Mouse (Mus musculus): ENCODE results near the gene Cnot2. TPM values are rescaled to one million over a fixed set of nuclear protein-coding genes. Genes with fewer than 3 reads are reported as not detected.

The Cnot2 gene
- total and polyA plus RNA-seq, 2 experiments: 14.0 to 39.0 TPM

GRCm38 (mm10) chr10:116446040-116446439, 135.3 kb downstream of the Cnot2 start:
- no peak overlapping the region for H3K27ac ChIP-seq (replicated peaks; ENCODE audit: insufficient read depth, low read depth, low read length)
- H3K27me3 ChIP-seq (ENCODE audit: control insufficient read depth, insufficient read depth, low read length): no peaks in the 10 kb centered on the region
- H3K4me3 ChIP-seq (ENCODE audit: insufficient read depth, low read depth, low read length): no peak overlapping the region
- DNase-seq (ENCODE audit: extremely low read depth, low read depth, low spot score): no peak
- no peaks in the 10 kb centered on the region for H3K36me3 ChIP-seq (ENCODE audit: control insufficient read depth, insufficient read depth, low read length)
- WGBS: 89% methylated on average over 11 of the region's 12 CpGs
- no peaks in the 10 kb centered on the region for H3K4me1 ChIP-seq (ENCODE audit: control insufficient read depth, insufficient read depth, low read length)
- no peak overlapping the region for H3K9ac ChIP-seq (ENCODE audit: low read depth, low read length)
- H3K79me2 ChIP-seq (ENCODE audit: control insufficient read depth, insufficient read depth, low read length): no peaks in the 10 kb centered on the region
- TF ChIP-seq POLR2A (IDR thresholded peaks at IDR 0.05; ENCODE audit: extremely low read depth, insufficient read depth, low read length) (no peak), CTCF (IDR thresholded peaks at IDR 0.05; ENCODE audit: low read depth, low read length) (no peak)

GRCm38 (mm10) chr10:116444826-116445225, 136.5 kb downstream of the Cnot2 start:
- Histone ChIP-seq H3K4me1 (ENCODE audit: control insufficient read depth, insufficient read depth, low read length) (no peaks in the 10 kb centered on the region), H3K9ac (ENCODE audit: low read depth, low read length) (no peak overlapping the region), H3K79me2 (ENCODE audit: control insufficient read depth, insufficient read depth, low read length) (no peaks in the 10 kb centered on the region), H3K4me3 (ENCODE audit: insufficient read depth, low read depth, low read length) (no peak overlapping the region), H3K36me3 (ENCODE audit: control insufficient read depth, insufficient read depth, low read length) (no peaks in the 10 kb centered on the region), H3K27ac (replicated peaks; ENCODE audit: insufficient read depth, low read depth, low read length) (no peak overlapping the region), H3K27me3 (ENCODE audit: control insufficient read depth, insufficient read depth, low read length) (no peaks in the 10 kb centered on the region)
- TF ChIP-seq CTCF (IDR thresholded peaks at IDR 0.05; ENCODE audit: low read depth, low read length) (no peak), POLR2A (IDR thresholded peaks at IDR 0.05; ENCODE audit: extremely low read depth, insufficient read depth, low read length) (no peak)
- 89% methylated on average over 8 of the region's 8 CpGs for WGBS
- no peak for DNase-seq (ENCODE audit: extremely low read depth, low read depth, low spot score)

GRCm38 (mm10) chr10:116444371-116444770, 136.9 kb downstream of the Cnot2 start:
- no peaks in the 10 kb centered on the region for H3K36me3 ChIP-seq (ENCODE audit: control insufficient read depth, insufficient read depth, low read length)
- H3K9ac ChIP-seq (ENCODE audit: low read depth, low read length): no peak overlapping the region
- no peak for TF ChIP-seq CTCF (IDR thresholded peaks at IDR 0.05; ENCODE audit: low read depth, low read length)
- no peak for TF ChIP-seq POLR2A (IDR thresholded peaks at IDR 0.05; ENCODE audit: extremely low read depth, insufficient read depth, low read length)
- H3K27ac ChIP-seq (replicated peaks; ENCODE audit: insufficient read depth, low read depth, low read length): no peak overlapping the region
- WGBS: 92% methylated on average over 10 of the region's 10 CpGs
- no peaks in the 10 kb centered on the region for H3K4me1 ChIP-seq (ENCODE audit: control insufficient read depth, insufficient read depth, low read length)
- no peaks in the 10 kb centered on the region for H3K79me2 ChIP-seq (ENCODE audit: control insufficient read depth, insufficient read depth, low read length)
- no peak for DNase-seq (ENCODE audit: extremely low read depth, low read depth, low spot score)
- no peaks in the 10 kb centered on the region for H3K27me3 ChIP-seq (ENCODE audit: control insufficient read depth, insufficient read depth, low read length)
- no peak overlapping the region for H3K4me3 ChIP-seq (ENCODE audit: insufficient read depth, low read depth, low read length)

- no peak overlapping the region for H3K27ac ChIP-seq (replicated peaks; ENCODE audit: insufficient read depth, low read depth, low read length)
- no peaks in the 10 kb centered on the region for H3K79me2 ChIP-seq (ENCODE audit: control insufficient read depth, insufficient read depth, low read length)
- DNase-seq (ENCODE audit: extremely low read depth, low read depth, low spot score): no peak
- H3K4me1 ChIP-seq (ENCODE audit: control insufficient read depth, insufficient read depth, low read length): no peaks in the 10 kb centered on the region
- no peak overlapping the region for H3K4me3 ChIP-seq (ENCODE audit: insufficient read depth, low read depth, low read length)
- 98% methylated on average over 7 of the region's 7 CpGs for WGBS
- TF ChIP-seq POLR2A (IDR thresholded peaks at IDR 0.05; ENCODE audit: extremely low read depth, insufficient read depth, low read length): no peak
- no peak for TF ChIP-seq CTCF (IDR thresholded peaks at IDR 0.05; ENCODE audit: low read depth, low read length)
- no peaks in the 10 kb centered on the region for H3K36me3 ChIP-seq (ENCODE audit: control insufficient read depth, insufficient read depth, low read length)
- H3K27me3 ChIP-seq (ENCODE audit: control insufficient read depth, insufficient read depth, low read length): no peaks in the 10 kb centered on the region
- no peak overlapping the region for H3K9ac ChIP-seq (ENCODE audit: low read depth, low read length)
Measured at GRCm38 (mm10) chr10:116440946-116441345, 140.4 kb downstream of the Cnot2 start.

- 85% methylated on average over 10 of the region's 10 CpGs for WGBS
- H3K9ac ChIP-seq (ENCODE audit: low read depth, low read length): no peak overlapping the region
- no peaks in the 10 kb centered on the region for H3K79me2 ChIP-seq (ENCODE audit: control insufficient read depth, insufficient read depth, low read length)
- no peak for DNase-seq (ENCODE audit: extremely low read depth, low read depth, low spot score)
- H3K4me1 ChIP-seq (ENCODE audit: control insufficient read depth, insufficient read depth, low read length): no peaks in the 10 kb centered on the region
- H3K27ac ChIP-seq (replicated peaks; ENCODE audit: insufficient read depth, low read depth, low read length): no peak overlapping the region
- H3K27me3 ChIP-seq (ENCODE audit: control insufficient read depth, insufficient read depth, low read length): no peaks in the 10 kb centered on the region
- H3K36me3 ChIP-seq (ENCODE audit: control insufficient read depth, insufficient read depth, low read length): no peaks in the 10 kb centered on the region
- no peak overlapping the region for H3K4me3 ChIP-seq (ENCODE audit: insufficient read depth, low read depth, low read length)
- TF ChIP-seq CTCF (IDR thresholded peaks at IDR 0.05; ENCODE audit: low read depth, low read length) (no peak), POLR2A (IDR thresholded peaks at IDR 0.05; ENCODE audit: extremely low read depth, insufficient read depth, low read length) (no peak)
Measured at GRCm38 (mm10) chr10:116440088-116440487, 141.2 kb downstream of the Cnot2 start.

GRCm38 (mm10) chr10:116435455-116435854, 145.9 kb downstream of the Cnot2 start:
- DNase-seq (ENCODE audit: extremely low read depth, low read depth, low spot score): no peak
- 88% methylated on average over 12 of the region's 12 CpGs for WGBS
- Histone ChIP-seq H3K27me3 (ENCODE audit: control insufficient read depth, insufficient read depth, low read length) (no peaks in the 10 kb centered on the region), H3K4me1 (ENCODE audit: control insufficient read depth, insufficient read depth, low read length) (no peaks in the 10 kb centered on the region), H3K79me2 (ENCODE audit: control insufficient read depth, insufficient read depth, low read length) (no peaks in the 10 kb centered on the region), H3K36me3 (ENCODE audit: control insufficient read depth, insufficient read depth, low read length) (no peaks in the 10 kb centered on the region), H3K9ac (ENCODE audit: low read depth, low read length) (no peak overlapping the region), H3K27ac (replicated peaks; ENCODE audit: insufficient read depth, low read depth, low read length) (no peak overlapping the region), H3K4me3 (ENCODE audit: insufficient read depth, low read depth, low read length) (no peak overlapping the region)
- TF ChIP-seq CTCF (IDR thresholded peaks at IDR 0.05; ENCODE audit: low read depth, low read length) (no peak), POLR2A (IDR thresholded peaks at IDR 0.05; ENCODE audit: extremely low read depth, insufficient read depth, low read length) (no peak)

Other genes starting within 250 kb of the Cnot2 start
- 0.18 TPM in 1 of 2 replicates, not detected in the other for gene Kcnmb4, start 107.6 kb downstream of the Cnot2 start, total RNA-seq (2014; rRNA removed)
- gene Kcnmb4, start 107.6 kb downstream of the Cnot2 start, polyA plus RNA-seq (2012; rRNA removed): 0.06 TPM in 1 of 2 replicates, not detected in the other